Mouse (Mus musculus) lung, embryonic 14.5 days (tissue): ENCODE results near the gene Sart3. TPM values are rescaled to one million over a fixed set of nuclear protein-coding genes. Genes with fewer than 3 reads are reported as not detected.

ENCODE experiments used
- ATAC-seq: fragments of 200-750 bp; cut with Nextera tagmentation; 2 replicates; pipeline ENCODE4 v1.8.0; 2017; ENCODE audit warnings: mild to moderate bottlenecking, moderate TSS enrichment, moderate library complexity; ENCODE audit not compliant: insufficient read depth
- DNase-seq: peaks from one replicate; pipeline ENCODE4 v3.0.0-alpha.2; 2015
- H3K27ac ChIP-seq: fragments of 300-500 bp; sonication (generic); 2 replicates; pipeline ENCODE4 v1.5.1; 2014; ENCODE audit warnings: low read depth, mild to moderate bottlenecking, moderate library complexity
- H3K27me3 ChIP-seq: fragments of 300-500 bp; sonication (generic); 2 replicates; pipeline ENCODE4 v1.6.1; 2014; ENCODE audit warnings: low read length, control low read depth; ENCODE audit not compliant: insufficient read depth
- H3K36me3 ChIP-seq: fragments of 300-500 bp; sonication (generic); 2 replicates; pipeline ENCODE4 v1.6.1; 2014; ENCODE audit warnings: control low read depth; ENCODE audit not compliant: insufficient read depth
- H3K4me1 ChIP-seq: fragments of 300-500 bp; sonication (generic); 2 replicates; pipeline ENCODE4 v1.6.1; 2014; ENCODE audit warnings: antibody characterized with exemption, control low read depth; ENCODE audit not compliant: insufficient read depth
- H3K4me2 ChIP-seq: fragments of 300-500 bp; sonication (generic); 2 replicates; pipeline ENCODE4 v1.6.1; 2014; ENCODE audit warnings: mild to moderate bottlenecking
- H3K4me3 ChIP-seq: fragments of 300-500 bp; sonication (generic); 2 replicates; pipeline ENCODE4 v1.5.1; 2014; ENCODE audit warnings: low read depth, low read length
- H3K9ac ChIP-seq: fragments of 300-500 bp; sonication (generic); 2 replicates; pipeline ENCODE4 v1.6.1; 2014
- H3K9me3 ChIP-seq: fragments of 300-500 bp; sonication (generic); 2 replicates; pipeline ENCODE4 v1.6.1; 2016; ENCODE audit warnings: low read depth, low read length, control low read depth
- CTCF ChIP-seq: IDR thresholded peaks from 2 replicates; pipeline ENCODE4 v1.5.1; 2016; ENCODE audit warnings: antibody characterized with exemption, low read depth
- WGBS: fragments of 180-500 bp; shearing (Covaris S2); extraction: QIAGEN DNeasy Blood & Tissue Kit; methylation state at CpG from one replicate; pipeline ENCODE4 v1.1.7; 2014; 5-methylcytosine and 5-hydroxymethylcytosine counted together
- polyA plus RNA-seq: library from polyadenylated mRNA; unstranded; fragments of >200 nt; fragmentation: Nextera tagmentation; extraction: Ambion mirVana; gene quantifications from 2 replicates; pipeline ENCODE4 v1.2.1, GENCODE M21; 2014

Sart3 gene
- polyA plus RNA-seq, 1 experiment from 2014 or later = 63.1 TPM

- no peaks in the 10 kb centered on the region for H3K4me1 ChIP-seq
- H3K4me3 ChIP-seq = no peak overlapping the region
- no peaks in the 10 kb centered on the region for H3K9me3 ChIP-seq
- H3K9ac ChIP-seq = no peak overlapping the region
- DNase-seq (no peak), ATAC-seq (no peak)
- no peak overlapping the region for H3K27ac ChIP-seq
- H3K36me3 ChIP-seq = peaks cover 43% of the 10 kb centered on the region
- no peaks in the 10 kb centered on the region for H3K27me3 ChIP-seq
- H3K4me2 ChIP-seq = no peak overlapping the region
- 87% methylated on average over 15 of the region's 15 CpGs for WGBS
- TF ChIP-seq CTCF = no peak
Measured at GRCm38 (mm10) chr5:113776128-113776895, 4.0 kb upstream of the Sart3 start.

GRCm38 (mm10) chr5:113775585-113775984, 3.3 kb upstream of the Sart3 start:
- 89% methylated on average over 10 of the region's 10 CpGs for WGBS
- Histone ChIP-seq H3K27ac (no peak overlapping the region), H3K4me1 (no peaks in the 10 kb centered on the region), H3K9ac (no peak overlapping the region), H3K27me3 (no peaks in the 10 kb centered on the region), H3K36me3 (peaks cover 43% of the 10 kb centered on the region), H3K9me3 (no peaks in the 10 kb centered on the region), H3K4me3 (no peak overlapping the region), H3K4me2 (no peak overlapping the region)
- no peak for TF ChIP-seq CTCF
- ATAC-seq (no peak), DNase-seq (no peak)

GRCm38 (mm10) chr5:113773664-113774063, 1.4 kb upstream of the Sart3 start:
- ATAC-seq = 0 out of 2 replicates have a peak, but pooled peaks have one; percentile 18
- H3K36me3 ChIP-seq = peaks cover 43% of the 10 kb centered on the region

GRCm38 (mm10) chr5:113772905-113773519, 702 bp upstream of the Sart3 start:
- no peak for TF ChIP-seq CTCF
- H3K4me2 ChIP-seq = peak overlapping the region; percentile 95

More at GRCm38 (mm10) chr5:113773664-113774063, 1.4 kb upstream of the Sart3 start:
- peak; percentile 97 for TF ChIP-seq CTCF
- WGBS = 1% methylated on average over 7 of the region's 7 CpGs
- peak; percentile 94 for DNase-seq
- H3K27ac ChIP-seq = no peak overlapping the region
- no peaks in the 10 kb centered on the region for H3K9me3 ChIP-seq
- H3K4me3 ChIP-seq = peak overlapping the region; percentile 99
- H3K27me3 ChIP-seq = no peaks in the 10 kb centered on the region
- no peaks in the 10 kb centered on the region for H3K4me1 ChIP-seq
- H3K9ac ChIP-seq = no peak overlapping the region
- H3K4me2 ChIP-seq = peak overlapping the region; percentile 95

GRCm38 (mm10) chr5:113771213-113772162, 822 bp downstream of the Sart3 start:
- H3K4me2 ChIP-seq = peak overlapping the region; percentile 95
- no peaks in the 10 kb centered on the region for H3K9me3 ChIP-seq
- H3K36me3 ChIP-seq = peaks cover 41% of the 10 kb centered on the region
- peak overlapping the region; percentile 99 for H3K27ac ChIP-seq
- peak; percentile 94 for DNase-seq
- H3K9ac ChIP-seq = peak overlapping the region; percentile 92
- no peak for TF ChIP-seq CTCF
- peak; percentile 83 for ATAC-seq
- WGBS = under 1% methylated on average over 94 of the region's 97 CpGs
- H3K4me3 ChIP-seq = peak overlapping the region; percentile 99
- H3K4me1 ChIP-seq = no peaks in the 10 kb centered on the region
- H3K27me3 ChIP-seq = no peaks in the 10 kb centered on the region

More at GRCm38 (mm10) chr5:113772905-113773519, 702 bp upstream of the Sart3 start:
- ATAC-seq (peak; percentile 25), DNase-seq (no peak)
- Histone ChIP-seq H3K27me3 (no peaks in the 10 kb centered on the region), H3K36me3 (peaks cover 43% of the 10 kb centered on the region), H3K9ac (peak overlapping the region; percentile 65), H3K4me3 (peak overlapping the region; percentile 99), H3K9me3 (no peaks in the 10 kb centered on the region), H3K4me1 (no peaks in the 10 kb centered on the region), H3K27ac (peak overlapping the region; percentile 99; the same call in 1 of the 2 replicates)
- WGBS = under 1% methylated on average over 28 of the region's 38 CpGs

GRCm38 (mm10) chr5:113768806-113769205, 3.5 kb downstream of the Sart3 start:
- peaks cover 42% of the 10 kb centered on the region for H3K36me3 ChIP-seq
- no peak for ATAC-seq
- H3K4me3 ChIP-seq = no peak overlapping the region
- WGBS = 85% methylated on average over 8 of the region's 8 CpGs
- H3K27me3 ChIP-seq = no peaks in the 10 kb centered on the region
- H3K4me2 ChIP-seq = no peak overlapping the region
- DNase-seq = no peak
- no peaks in the 10 kb centered on the region for H3K9me3 ChIP-seq
- no peaks in the 10 kb centered on the region for H3K4me1 ChIP-seq
- no peak for TF ChIP-seq CTCF
- no peak overlapping the region for H3K27ac ChIP-seq
- H3K9ac ChIP-seq = no peak overlapping the region
